Mouse (Mus musculus) intestine, embryonic 14.5 days (tissue): Measurements from ENCODE around the gene Trem2. TPM values are rescaled to one million over a fixed set of nuclear protein-coding genes. Genes with fewer than 3 reads are reported as not detected.

Experiments
- ATAC-seq: fragments of 200-750 bp; cut with Nextera tagmentation; replicated peaks from 2 replicates; pipeline ENCODE4 v1.8.0; 2017; ENCODE audit warnings: low read depth, moderate number of reproducible peaks, moderate TSS enrichment, moderate library complexity; ENCODE audit not compliant: low FRiP score, low TSS enrichment
- DNase-seq: peaks from one replicate; pipeline ENCODE4 v3.0.0-alpha.2; 2018; ENCODE audit warnings: low spot score
- H3K27ac ChIP-seq: fragments of 300-500 bp; sonication (generic); 2 replicates; pipeline ENCODE4 v1.5.1; 2014; ENCODE audit warnings: low read depth, mild to moderate bottlenecking, control low read depth
- H3K27me3 ChIP-seq: fragments of 300-500 bp; sonication (generic); replicated peaks from 2 replicates; pipeline ENCODE4 v1.6.1; 2014; ENCODE audit warnings: low read length, control low read depth; ENCODE audit not compliant: control insufficient read depth, insufficient read depth
- H3K36me3 ChIP-seq: fragments of 300-500 bp; sonication (generic); 2 replicates; pipeline ENCODE4 v1.6.1; 2014; ENCODE audit warnings: low read length, control low read depth; ENCODE audit not compliant: control insufficient read depth, insufficient read depth
- H3K4me1 ChIP-seq: fragments of 300-500 bp; sonication (generic); replicated peaks from 2 replicates; pipeline ENCODE4 v1.6.1; 2014; ENCODE audit warnings: low read length, control low read depth, mixed read lengths; ENCODE audit not compliant: control insufficient read depth, insufficient read depth
- H3K4me2 ChIP-seq: fragments of 300-500 bp; sonication (generic); 2 replicates; pipeline ENCODE4 v1.6.1; 2014; ENCODE audit warnings: low read length
- H3K4me3 ChIP-seq: fragments of 300-500 bp; sonication (generic); 2 replicates; pipeline ENCODE4 v1.5.1; 2014; ENCODE audit warnings: low read depth, low read length, control low read depth, mixed read lengths
- H3K9ac ChIP-seq: fragments of 300-500 bp; sonication (generic); 2 replicates; pipeline ENCODE4 v1.6.1; 2014; ENCODE audit warnings: mild to moderate bottlenecking, low read length
- H3K9me3 ChIP-seq: fragments of 300-500 bp; sonication (generic); 2 replicates; pipeline ENCODE4 v1.6.1; 2016; ENCODE audit warnings: low read length, control low read depth; ENCODE audit not compliant: control insufficient read depth
- WGBS: fragments of 180-500 bp; shearing (Covaris S2); extraction: QIAGEN DNeasy Blood & Tissue Kit; methylation state at CpG from one replicate; pipeline ENCODE4 v1.1.7; 2014; 5-methylcytosine and 5-hydroxymethylcytosine counted together
- polyA plus RNA-seq: library from polyadenylated mRNA; unstranded; fragments of >200 nt; fragmentation: Nextera tagmentation; extraction: Ambion mirVana; gene quantifications from 2 replicates; pipeline ENCODE4 v1.2.1, GENCODE M21; 2014

Trem2 gene
- polyA plus RNA-seq, 1 experiment from 2014 or later, result 2.9 TPM

GRCm38 (mm10) chr17:48321279-48321678, 24.9 kb upstream of the Trem2 start:
- Histone ChIP-seq H3K4me2 (no peak overlapping the region), H3K36me3 (no peaks in the 10 kb centered on the region), H3K9ac (no peak overlapping the region), H3K27me3 (no peaks in the 10 kb centered on the region), H3K4me1 (no peaks in the 10 kb centered on the region), H3K4me3 (no peak overlapping the region), H3K9me3 (no peaks in the 10 kb centered on the region), H3K27ac (no peak overlapping the region)
- DNase-seq (no peak), ATAC-seq (no peak)
- WGBS, result 73% methylated on average over 2 of the region's 2 CpGs

DNA sequence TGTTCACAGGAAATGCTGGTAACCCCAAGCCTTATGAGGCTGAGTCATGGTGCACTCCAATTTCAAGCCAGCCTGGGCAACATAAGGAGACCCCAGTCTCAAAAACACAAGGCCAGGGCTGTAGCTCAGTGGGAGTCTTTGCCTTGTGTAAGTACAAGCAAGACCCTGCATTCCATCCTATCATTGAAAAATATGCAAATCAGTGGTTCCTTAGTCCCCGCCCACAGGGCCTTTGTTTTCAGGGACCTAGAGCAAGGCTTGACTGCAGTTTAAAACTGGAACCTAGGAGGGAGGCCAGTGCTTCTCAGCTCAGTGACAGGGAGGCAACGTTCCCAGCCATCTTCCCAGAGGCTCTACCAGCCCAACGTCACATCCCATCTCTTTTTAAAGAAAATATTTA, 23.0 kb upstream of the Trem2 start:
- Histone ChIP-seq H3K27ac (no peak overlapping the region), H3K4me2 (no peak overlapping the region), H3K27me3 (no peaks in the 10 kb centered on the region), H3K4me3 (no peak overlapping the region), H3K9ac (no peak overlapping the region), H3K4me1 (no peaks in the 10 kb centered on the region), H3K9me3 (no peaks in the 10 kb centered on the region), H3K36me3 (no peaks in the 10 kb centered on the region)
- WGBS, result 82% methylated on average over 3 of the region's 3 CpGs
- DNase-seq (no peak), ATAC-seq (no peak)

DNA sequence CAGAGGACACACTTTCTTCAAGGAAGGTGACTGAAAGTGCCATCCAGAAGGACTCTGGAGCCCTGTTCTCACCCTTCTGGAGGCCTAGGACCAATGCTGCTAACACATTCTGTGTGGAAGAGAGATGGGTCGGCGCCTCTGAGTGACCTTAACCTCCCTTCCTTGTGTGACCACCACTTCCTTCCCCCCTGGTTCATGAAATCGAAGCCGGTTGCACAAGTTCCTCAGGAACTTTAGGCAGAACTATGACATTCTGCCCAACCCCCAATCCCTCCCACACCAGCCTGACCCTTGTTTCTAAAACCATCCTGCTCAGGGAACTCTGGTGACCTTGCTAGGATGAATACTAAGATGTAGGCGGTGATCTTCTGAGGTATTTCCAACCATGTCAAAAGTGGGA, 21.9 kb upstream of the Trem2 start:
- DNase-seq (no peak), ATAC-seq (no peak)
- Histone ChIP-seq H3K4me2 (no peak overlapping the region), H3K4me3 (no peak overlapping the region), H3K36me3 (no peaks in the 10 kb centered on the region), H3K27me3 (no peaks in the 10 kb centered on the region), H3K27ac (no peak overlapping the region), H3K4me1 (no peaks in the 10 kb centered on the region), H3K9ac (no peak overlapping the region), H3K9me3 (no peaks in the 10 kb centered on the region)
- 89% methylated on average over 5 of the region's 5 CpGs for WGBS

- Histone ChIP-seq H3K36me3 (no peaks in the 10 kb centered on the region), H3K4me3 (no peak overlapping the region), H3K27me3 (no peaks in the 10 kb centered on the region), H3K4me1 (no peaks in the 10 kb centered on the region), H3K9me3 (no peaks in the 10 kb centered on the region), H3K27ac (no peak overlapping the region), H3K4me2 (no peak overlapping the region), H3K9ac (no peak overlapping the region)
- no peak for ATAC-seq
- WGBS, result 96% methylated on average over 6 of the region's 6 CpGs
- no peak for DNase-seq
These were observed 21.1 kb upstream of the Trem2 start for GRCm38 (mm10) chr17:48325093-48325492.

DNA sequence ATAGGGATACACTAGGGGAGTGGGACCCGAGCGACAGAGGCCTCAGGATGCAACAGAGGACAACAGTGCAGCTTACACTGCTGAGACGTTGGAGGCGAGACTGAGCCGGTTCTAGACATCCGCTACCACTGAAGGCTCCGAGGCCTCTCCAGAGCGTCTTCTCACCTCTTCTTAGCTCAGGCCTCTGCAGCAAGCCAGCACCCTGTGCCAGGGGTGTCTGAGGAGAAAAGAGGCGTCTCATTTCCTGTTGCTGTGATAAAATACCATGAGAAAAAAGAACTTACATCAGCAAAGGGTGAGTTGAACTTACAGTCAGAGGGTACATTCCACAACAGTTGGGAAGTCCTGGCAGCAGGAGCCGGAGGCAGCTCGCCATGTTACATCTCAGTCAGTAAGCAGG, 20.6 kb upstream of the Trem2 start:
- Histone ChIP-seq H3K9ac (no peak overlapping the region), H3K4me3 (no peak overlapping the region), H3K4me1 (no peaks in the 10 kb centered on the region), H3K36me3 (no peaks in the 10 kb centered on the region), H3K27me3 (no peaks in the 10 kb centered on the region), H3K27ac (no peak overlapping the region), H3K4me2 (no peak overlapping the region), H3K9me3 (no peaks in the 10 kb centered on the region)
- no peak for ATAC-seq
- DNase-seq, result no peak
- WGBS, result 83% methylated on average over 11 of the region's 11 CpGs

DNA sequence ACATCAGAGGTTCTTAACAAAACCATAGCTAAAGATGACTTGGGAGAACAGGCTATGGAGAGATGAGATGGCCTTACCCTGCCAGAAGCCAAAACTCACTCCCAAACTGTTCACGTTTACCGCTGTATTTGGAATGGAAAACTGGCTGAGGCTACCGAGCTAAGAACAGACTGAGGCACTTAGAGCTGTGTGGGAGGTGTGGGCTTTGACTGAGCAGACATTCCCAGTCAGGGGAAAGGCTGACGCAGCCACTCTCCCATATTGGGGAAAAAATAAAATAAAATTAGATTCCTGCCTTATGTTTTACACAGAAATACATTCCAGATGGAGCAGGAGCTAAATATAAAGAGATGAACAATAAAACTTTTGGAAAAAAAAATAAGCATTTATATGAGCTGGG, 19.5 kb upstream of the Trem2 start:
- ATAC-seq, result no peak

DNA sequence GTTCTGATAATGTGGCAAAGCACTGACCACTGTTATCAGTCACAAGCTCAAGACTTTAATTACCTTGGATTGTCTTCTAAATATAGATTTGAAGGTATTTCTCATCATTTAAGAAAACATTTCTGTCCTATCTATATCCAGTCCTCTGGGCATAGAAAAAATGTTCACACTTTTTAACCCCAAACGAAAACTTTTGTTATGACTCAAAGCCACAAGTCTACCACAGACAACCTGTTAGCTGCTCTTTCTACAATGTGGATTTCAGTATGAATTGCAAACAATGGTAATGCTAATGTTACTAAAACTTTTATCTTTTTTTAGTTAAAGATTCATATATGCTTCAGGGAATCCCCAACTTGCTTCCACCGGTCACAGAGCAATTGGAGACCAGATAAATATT, 13.7 kb upstream of the Trem2 start:
- H3K9me3 ChIP-seq, result no peaks in the 10 kb centered on the region
- DNase-seq (no peak), ATAC-seq (no peak)
- H3K4me2 ChIP-seq, result no peak overlapping the region
- H3K27me3 ChIP-seq, result no peaks in the 10 kb centered on the region
- no peaks in the 10 kb centered on the region for H3K36me3 ChIP-seq
- 86% methylated on average over 2 of the region's 2 CpGs for WGBS
- H3K9ac ChIP-seq, result no peak overlapping the region
- no peaks in the 10 kb centered on the region for H3K4me1 ChIP-seq
- H3K4me3 ChIP-seq, result no peak overlapping the region
- H3K27ac ChIP-seq, result no peak overlapping the region

More for the DNA sequence above, 19.5 kb upstream of the Trem2 start:
- WGBS, result 71% methylated on average over 4 of the region's 4 CpGs
- Histone ChIP-seq H3K9me3 (no peaks in the 10 kb centered on the region), H3K4me3 (no peak overlapping the region), H3K27me3 (no peaks in the 10 kb centered on the region), H3K4me2 (no peak overlapping the region), H3K9ac (no peak overlapping the region), H3K4me1 (no peaks in the 10 kb centered on the region), H3K36me3 (no peaks in the 10 kb centered on the region), H3K27ac (no peak overlapping the region)
- DNase-seq, result no peak

DNA sequence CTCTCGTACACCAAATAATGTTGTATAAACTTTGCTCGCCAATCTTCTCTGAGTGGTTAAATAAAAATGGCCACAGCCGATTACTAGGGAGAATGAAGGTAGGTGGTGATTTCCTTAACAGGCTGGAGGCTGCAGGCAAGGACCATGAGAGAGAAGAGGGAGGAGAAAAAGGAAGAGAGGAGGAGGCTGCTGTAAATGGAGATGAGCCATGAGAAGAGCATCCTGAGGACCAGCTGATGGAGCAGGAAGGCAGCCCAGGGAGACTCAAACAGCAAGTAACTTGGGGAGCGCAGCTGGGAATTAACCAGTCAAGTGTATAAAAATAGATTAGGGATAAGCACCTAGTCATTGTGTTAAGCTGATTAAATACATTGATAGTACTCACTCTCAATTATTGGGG, 12.0 kb upstream of the Trem2 start:
- Histone ChIP-seq H3K4me2 (no peak overlapping the region), H3K4me1 (no peaks in the 10 kb centered on the region), H3K36me3 (no peaks in the 10 kb centered on the region), H3K9ac (no peak overlapping the region), H3K4me3 (no peak overlapping the region), H3K9me3 (no peaks in the 10 kb centered on the region), H3K27ac (no peak overlapping the region), H3K27me3 (no peaks in the 10 kb centered on the region)
- no peak for ATAC-seq
- 84% methylated on average over 4 of the region's 4 CpGs for WGBS
- DNase-seq, result no peak

- DNase-seq, result peak; percentile 91
- Histone ChIP-seq H3K27ac (no peak overlapping the region), H3K4me2 (no peak overlapping the region), H3K4me3 (no peak overlapping the region), H3K36me3 (no peaks in the 10 kb centered on the region), H3K9me3 (no peaks in the 10 kb centered on the region), H3K9ac (no peak overlapping the region), H3K4me1 (no peaks in the 10 kb centered on the region), H3K27me3 (no peaks in the 10 kb centered on the region)
- 0 out of 2 replicates have a peak, but pooled peaks have one; percentile 43 for ATAC-seq
- whole genome bisulfite sequencing, result 4% methylated on average over 6 of the region's 6 CpGs
These were observed 9.3 kb upstream of the Trem2 start for GRCm38 (mm10) chr17:48336857-48337256.
